Mouse (Mus musculus) heart, postnatal 0 days (tissue): Measurements from ENCODE around the gene Vmp1. TPM values are rescaled to one million over a fixed set of nuclear protein-coding genes. Genes with fewer than 3 reads are reported as not detected.

ENCODE experiments used
- ATAC-seq: fragments of 200-750 bp; cut with Nextera tagmentation; 2 replicates; pipeline ENCODE4 v1.8.0; 2017; ENCODE audit warnings: low read depth, moderate number of reproducible peaks, moderate library complexity; ENCODE audit not compliant: insufficient read depth
- DNase-seq: peaks from one replicate; pipeline ENCODE4 v3.0.0-alpha.2; 2016; ENCODE audit warnings: low spot score
- H3K27ac ChIP-seq: fragments of 300-500 bp; sonication (generic); 2 replicates; pipeline ENCODE4 v1.5.1; 2014; ENCODE audit warnings: low read depth, mild to moderate bottlenecking
- H3K27me3 ChIP-seq: fragments of 300-500 bp; sonication (generic); 2 replicates; pipeline ENCODE4 v1.6.1; 2014; ENCODE audit warnings: low read length, mixed read lengths; ENCODE audit not compliant: control insufficient read depth, insufficient read depth
- H3K36me3 ChIP-seq: fragments of 300-500 bp; sonication (generic); replicated peaks from 2 replicates; pipeline ENCODE4 v1.6.1; 2014; ENCODE audit warnings: low read length, mixed read lengths; ENCODE audit not compliant: control insufficient read depth, insufficient read depth
- H3K4me1 ChIP-seq: fragments of 300-500 bp; sonication (generic); 2 replicates; pipeline ENCODE4 v1.6.1; 2014; ENCODE audit warnings: antibody characterized with exemption; ENCODE audit not compliant: control insufficient read depth, insufficient read depth
- H3K4me2 ChIP-seq: fragments of 300-500 bp; sonication (generic); 2 replicates; pipeline ENCODE4 v1.6.1; 2014; ENCODE audit warnings: low read depth, mild to moderate bottlenecking, low read length, moderate library complexity
- H3K4me3 ChIP-seq: fragments of 300-500 bp; sonication (generic); 2 replicates; pipeline ENCODE4 v1.5.1; 2014; ENCODE audit warnings: low read depth, low read length
- H3K9ac ChIP-seq: fragments of 300-500 bp; sonication (generic); replicated peaks from 2 replicates; pipeline ENCODE4 v1.6.1; 2014; ENCODE audit warnings: low read depth, low read length, mixed read lengths
- H3K9me3 ChIP-seq: fragments of 300-500 bp; sonication (generic); replicated peaks from 2 replicates; pipeline ENCODE4 v1.6.1; 2016; ENCODE audit warnings: low read length; ENCODE audit not compliant: control insufficient read depth
- CTCF ChIP-seq: IDR thresholded peaks from 2 replicates; pipeline ENCODE4 v1.5.1; 2016; ENCODE audit warnings: antibody characterized with exemption, control low read depth, low read depth
- EP300 ChIP-seq: IDR thresholded peaks from 2 replicates; pipeline ENCODE4 v1.6.1; 2016; ENCODE audit warnings: antibody characterized with exemption, low read depth
- WGBS: fragments of 180-500 bp; shearing (Covaris S2); extraction: QIAGEN DNeasy Blood & Tissue Kit; methylation state at CpG from one replicate; pipeline ENCODE4 v1.1.7; 2014; 5-methylcytosine and 5-hydroxymethylcytosine counted together
- polyA plus RNA-seq: library from polyadenylated mRNA; unstranded; fragments of >200 nt; fragmentation: Nextera tagmentation; extraction: Ambion mirVana; gene quantifications from 2 replicates; pipeline ENCODE4 v1.2.1, GENCODE M21; 2015
- total RNA-seq: library from RNA; depleted of rRNA; stranded (reverse); fragments of >200 nt; gene quantifications from 2 replicates; pipeline ENCODE4 v1.2.3, GENCODE M21; 2014; ENCODE audit warnings: low replicate concordance

Gene Vmp1
- total and polyA plus RNA-seq, 2 experiments from 2014 or later: 48.9 to 77.9 TPM

- H3K27me3 ChIP-seq: no peaks in the 10 kb centered on the region
- peak; percentile 43 for DNase-seq
- H3K9me3 ChIP-seq: no peaks in the 10 kb centered on the region
- peak overlapping the region; percentile 8; the same call in 1 of the 2 replicates for H3K4me2 ChIP-seq
- peak overlapping the region; percentile 65 for H3K27ac ChIP-seq
- no peaks in the 10 kb centered on the region; the same call in 1 of the 2 replicates for H3K36me3 ChIP-seq
- peak; percentile 39; the same call in 1 of the 2 replicates for ATAC-seq
- peaks cover 6% of the 10 kb centered on the region for H3K4me1 ChIP-seq
- TF ChIP-seq CTCF (no peak), EP300 (no peak)
- H3K4me3 ChIP-seq: no peak overlapping the region
- 37% methylated on average over 15 of the region's 15 CpGs for WGBS
- no peak overlapping the region for H3K9ac ChIP-seq
Observed at GRCm38 (mm10) chr11:86571047-86571855, 112.4 kb downstream of the Vmp1 start.

DNA sequence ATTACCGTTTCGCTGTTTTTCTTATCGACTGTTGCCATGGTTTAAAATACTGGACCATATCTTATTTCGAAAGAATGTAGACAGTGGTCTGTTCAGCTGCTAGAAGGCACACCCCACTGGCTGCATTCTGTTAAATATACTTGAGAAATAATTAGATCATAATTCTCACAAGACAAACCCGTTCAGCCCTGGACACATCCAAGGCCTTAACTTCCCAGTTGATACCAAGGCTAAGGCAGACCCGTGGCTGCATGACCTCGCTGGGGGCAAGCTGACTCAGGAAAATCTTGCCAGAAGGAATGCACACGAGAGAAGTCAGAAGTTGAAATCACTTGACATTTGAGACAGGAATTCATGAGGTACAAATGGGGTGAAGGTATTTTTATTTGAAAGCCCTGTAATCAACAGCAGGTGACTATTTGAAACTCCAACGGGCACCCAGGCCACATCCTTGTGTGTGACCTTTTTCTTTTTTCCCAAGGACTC lies 113.3 kb downstream of the Vmp1 start:
- Histone ChIP-seq H3K36me3 (peaks cover 5% of the 10 kb centered on the region; the same call in 1 of the 2 replicates), H3K27ac (peak overlapping the region; percentile 65; the same call in 1 of the 2 replicates), H3K4me1 (peaks cover 6% of the 10 kb centered on the region), H3K9ac (no peak overlapping the region), H3K4me3 (no peak overlapping the region), H3K4me2 (no peak overlapping the region), H3K9me3 (no peaks in the 10 kb centered on the region), H3K27me3 (no peaks in the 10 kb centered on the region)
- WGBS: 32% methylated on average over 9 of the region's 9 CpGs
- ATAC-seq (peak; percentile 27; the same call in 1 of the 2 replicates), DNase-seq (peak; percentile 54)
- no peak for TF ChIP-seq EP300

GRCm38 (mm10) chr11:86568425-86568824 lies 115.2 kb downstream of the Vmp1 start:
- peak; percentile 50; the same call in 1 of the 2 replicates for ATAC-seq
- 49% methylated on average over 3 of the region's 3 CpGs for WGBS
- Histone ChIP-seq H3K27me3 (no peaks in the 10 kb centered on the region), H3K4me2 (no peak overlapping the region), H3K36me3 (peaks cover 5% of the 10 kb centered on the region; the same call in 1 of the 2 replicates), H3K9me3 (no peaks in the 10 kb centered on the region), H3K27ac (no peak overlapping the region), H3K9ac (no peak overlapping the region), H3K4me3 (no peak overlapping the region), H3K4me1 (peaks cover 6% of the 10 kb centered on the region)
- peak; percentile 88 for TF ChIP-seq CTCF
- TF ChIP-seq EP300: no peak
- DNase-seq: peak; percentile 75

DNA sequence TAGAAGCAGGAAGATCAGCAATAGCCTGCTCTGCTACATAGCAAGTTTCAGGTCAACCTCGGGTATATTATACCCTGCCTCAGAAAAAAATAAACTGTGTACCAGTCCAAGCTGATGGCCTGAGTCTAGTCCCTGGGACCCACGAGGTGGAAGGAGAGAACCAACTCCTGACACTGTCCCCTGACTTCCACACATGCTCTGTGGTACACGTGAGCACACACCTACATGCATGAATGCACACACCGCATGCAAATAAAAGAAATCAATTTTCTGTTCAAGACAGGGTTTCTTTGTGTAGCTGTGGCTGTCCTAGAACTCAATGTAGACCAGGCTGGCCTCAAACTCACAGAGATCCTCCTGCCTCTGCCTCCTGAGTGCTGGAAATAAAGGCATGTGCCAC lies 125.4 kb downstream of the Vmp1 start:
- Histone ChIP-seq H3K4me3 (no peak overlapping the region), H3K27ac (no peak overlapping the region), H3K27me3 (no peaks in the 10 kb centered on the region), H3K4me2 (no peak overlapping the region), H3K9me3 (no peaks in the 10 kb centered on the region), H3K9ac (no peak overlapping the region), H3K36me3 (peaks cover 55% of the 10 kb centered on the region), H3K4me1 (no peaks in the 10 kb centered on the region)
- TF ChIP-seq EP300 (no peak), CTCF (no peak)
- DNase-seq: no peak
- 87% methylated on average over 4 of the region's 4 CpGs for WGBS
- no peak for ATAC-seq

GRCm38 (mm10) chr11:86553525-86553924 lies 130.1 kb downstream of the Vmp1 start:
- Histone ChIP-seq H3K9me3 (no peaks in the 10 kb centered on the region), H3K36me3 (peaks cover 58% of the 10 kb centered on the region), H3K27me3 (no peaks in the 10 kb centered on the region), H3K4me3 (no peak overlapping the region), H3K27ac (no peak overlapping the region), H3K4me1 (no peaks in the 10 kb centered on the region), H3K4me2 (no peak overlapping the region), H3K9ac (no peak overlapping the region)
- TF ChIP-seq CTCF (no peak), EP300 (no peak)
- 91% methylated on average over 6 of the region's 6 CpGs for WGBS
- DNase-seq (no peak), ATAC-seq (no peak)
